Mouse (Mus musculus) forelimb bud, embryonic 11.5 days (tissue): ENCODE results near the gene Srek1ip1.

Experiments used
- DNase-seq: peaks from one replicate; pipeline ENCODE4 v3.0.0-alpha.2; 2012; ENCODE audit warnings: low read depth, low spot score

Srek1ip1 gene

GRCm38 (mm10) chr13:104792184-104792583 is at the start of gene Srek1ip1:
Gene Srek1ip1 (plus strand): TSS chr13:104792484.
- DNase-seq = no peak

DNA sequence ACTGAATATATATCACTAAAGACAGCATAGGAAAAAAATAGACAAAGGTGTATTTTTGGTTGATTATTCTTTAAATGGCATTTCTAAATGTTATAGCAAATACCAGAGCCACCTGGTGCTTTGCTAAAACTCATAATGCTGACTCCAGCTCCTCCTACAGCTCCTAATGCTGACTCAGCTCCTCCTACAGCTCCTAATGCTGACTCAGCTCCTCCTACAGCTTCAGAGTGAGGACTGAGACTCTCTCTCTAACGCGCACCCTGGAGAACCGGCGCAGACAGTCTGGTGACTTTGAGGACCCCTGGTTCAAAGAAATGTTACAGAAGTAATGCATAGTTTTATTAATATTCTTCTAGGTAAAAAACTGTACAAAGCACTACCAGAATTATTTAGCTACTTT is 49.4 kb upstream of the Srek1ip1 start:
- DNase-seq = peak; percentile 83

DNA sequence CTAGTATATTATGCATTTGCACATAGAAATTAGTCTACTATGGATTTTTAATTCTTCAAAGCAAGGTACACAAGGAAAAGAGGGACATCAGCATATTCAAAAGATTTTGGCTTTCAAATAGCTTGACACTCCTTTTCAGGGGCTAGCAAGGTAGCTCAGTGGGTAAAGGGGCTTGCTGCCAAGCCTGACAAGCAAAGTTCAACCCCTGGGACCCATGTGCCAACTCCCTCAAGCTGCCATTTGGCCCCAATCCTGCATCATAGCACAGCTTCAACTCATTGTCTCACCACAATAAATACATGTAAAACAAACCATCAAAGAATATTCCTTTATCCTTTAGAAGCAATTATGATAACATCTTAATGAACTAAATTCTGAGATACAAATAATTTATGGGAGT is 45.3 kb upstream of the Srek1ip1 start:
- no peak for DNase-seq

DNA sequence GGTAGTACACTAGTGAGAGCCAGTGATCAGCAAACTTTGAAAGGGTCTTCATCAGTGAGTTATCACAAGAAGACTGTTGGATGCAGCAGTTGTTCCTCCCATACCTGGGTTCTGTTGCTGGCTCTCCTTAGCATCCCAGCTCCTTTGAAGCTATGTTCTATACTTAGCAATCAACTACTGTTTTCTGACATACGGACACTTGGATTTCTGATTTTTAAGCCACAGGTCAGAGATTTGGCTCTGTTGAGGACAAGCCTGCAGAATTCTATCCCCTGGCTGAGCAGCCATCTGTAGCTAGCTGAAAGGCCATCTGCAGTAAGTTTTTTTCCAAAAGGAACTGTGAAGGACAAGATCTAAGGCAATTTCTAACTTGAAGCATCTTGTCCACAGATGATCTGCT is 32.9 kb upstream of the Srek1ip1 start:
- no peak for DNase-seq

DNA sequence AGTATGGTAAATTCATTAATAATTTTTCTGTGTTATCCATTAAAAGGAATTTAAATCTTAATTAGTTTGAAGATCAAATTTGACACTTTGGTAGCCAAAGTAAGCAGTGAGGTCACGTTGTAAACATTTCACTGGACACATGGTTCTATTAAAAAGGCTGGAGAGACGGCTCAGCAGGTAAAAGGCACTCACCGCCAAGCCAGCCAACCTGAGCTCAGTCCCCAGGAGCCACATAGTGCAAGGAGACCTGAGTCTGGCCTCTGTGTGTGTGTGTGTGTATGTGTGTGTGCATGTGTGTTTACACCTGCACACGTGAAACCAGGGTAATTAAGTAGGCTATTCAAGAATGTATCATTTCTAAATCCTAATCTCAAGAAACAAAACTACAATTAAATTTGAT is 29.9 kb upstream of the Srek1ip1 start:
- no peak for DNase-seq

DNA sequence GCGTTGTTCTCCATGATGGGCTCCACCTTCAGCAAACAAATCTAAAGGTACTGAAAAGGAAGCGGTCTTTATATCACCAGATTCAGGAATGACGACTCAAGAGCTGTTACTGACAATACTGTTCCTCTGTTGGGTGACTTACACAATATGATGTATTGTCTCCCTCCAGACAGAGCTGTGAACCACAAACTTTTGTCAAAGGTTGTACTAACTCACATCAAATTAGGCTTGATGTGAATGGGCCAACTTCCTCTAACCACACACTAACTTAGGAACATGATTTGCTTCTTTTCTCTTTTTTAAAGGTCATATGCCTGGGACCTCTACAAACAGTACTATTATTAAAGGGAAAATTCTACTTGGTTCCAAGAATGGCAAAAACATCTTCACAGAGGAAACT is 29.1 kb upstream of the Srek1ip1 start:
- no peak for DNase-seq

GRCm38 (mm10) chr13:104779104-104779670 is 13.1 kb upstream of the Srek1ip1 start:
- DNase-seq = no peak

GRCm38 (mm10) chr13:104787260-104787659 is 5.0 kb upstream of the Srek1ip1 start:
- DNase-seq = no peak

DNA sequence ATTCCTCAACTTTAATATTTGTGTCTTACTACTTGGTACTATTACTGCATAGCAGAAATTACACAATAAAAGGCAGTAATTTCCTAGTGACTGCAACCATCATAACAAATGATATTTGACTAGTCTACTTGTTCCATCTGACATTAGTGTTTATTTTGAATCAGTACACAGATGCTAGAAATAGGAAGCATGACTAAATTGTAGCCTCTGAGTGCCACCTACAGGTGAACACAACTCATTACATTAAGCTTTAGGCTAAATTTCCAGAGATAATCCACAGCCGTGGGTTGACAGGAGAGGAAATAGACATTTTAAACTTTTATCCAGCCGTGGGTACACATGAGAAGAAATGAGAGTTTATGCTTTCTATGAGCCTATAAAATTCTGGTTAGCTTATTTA is 2.6 kb upstream of the Srek1ip1 start:
- peak; percentile 54 for DNase-seq

GRCm38 (mm10) chr13:104794421-104794820 is 2.1 kb downstream of the Srek1ip1 start:
- DNase-seq = no peak

- DNase-seq = no peak
Measured at GRCm38 (mm10) chr13:104799067-104799466, 6.8 kb downstream of the Srek1ip1 start.

GRCm38 (mm10) chr13:104799566-104800182 is 7.4 kb downstream of the Srek1ip1 start:
- DNase-seq = no peak

DNA sequence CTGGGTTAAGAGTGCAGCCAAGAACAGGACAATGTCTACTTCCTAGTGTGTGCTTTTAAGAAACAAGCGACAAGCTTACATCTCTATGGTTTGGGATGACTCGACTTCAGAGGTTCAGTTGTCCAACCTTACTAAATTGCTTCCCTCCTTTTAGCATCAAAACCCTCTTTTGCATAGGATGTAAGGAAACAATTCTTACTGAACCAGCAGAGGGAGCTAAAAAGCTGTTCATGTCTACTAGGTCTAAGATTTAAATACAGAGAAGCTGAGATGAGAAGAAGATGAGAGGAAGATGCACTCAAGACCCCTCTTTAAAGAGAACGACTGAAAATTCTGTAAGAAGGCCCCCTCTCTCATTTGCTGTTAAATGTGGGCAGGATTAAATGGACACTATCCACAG is 13.4 kb downstream of the Srek1ip1 start:
- DNase-seq = peak; percentile 47

- no peak for DNase-seq
Measured at GRCm38 (mm10) chr13:104816270-104816634, 24.0 kb downstream of the Srek1ip1 start.

DNA sequence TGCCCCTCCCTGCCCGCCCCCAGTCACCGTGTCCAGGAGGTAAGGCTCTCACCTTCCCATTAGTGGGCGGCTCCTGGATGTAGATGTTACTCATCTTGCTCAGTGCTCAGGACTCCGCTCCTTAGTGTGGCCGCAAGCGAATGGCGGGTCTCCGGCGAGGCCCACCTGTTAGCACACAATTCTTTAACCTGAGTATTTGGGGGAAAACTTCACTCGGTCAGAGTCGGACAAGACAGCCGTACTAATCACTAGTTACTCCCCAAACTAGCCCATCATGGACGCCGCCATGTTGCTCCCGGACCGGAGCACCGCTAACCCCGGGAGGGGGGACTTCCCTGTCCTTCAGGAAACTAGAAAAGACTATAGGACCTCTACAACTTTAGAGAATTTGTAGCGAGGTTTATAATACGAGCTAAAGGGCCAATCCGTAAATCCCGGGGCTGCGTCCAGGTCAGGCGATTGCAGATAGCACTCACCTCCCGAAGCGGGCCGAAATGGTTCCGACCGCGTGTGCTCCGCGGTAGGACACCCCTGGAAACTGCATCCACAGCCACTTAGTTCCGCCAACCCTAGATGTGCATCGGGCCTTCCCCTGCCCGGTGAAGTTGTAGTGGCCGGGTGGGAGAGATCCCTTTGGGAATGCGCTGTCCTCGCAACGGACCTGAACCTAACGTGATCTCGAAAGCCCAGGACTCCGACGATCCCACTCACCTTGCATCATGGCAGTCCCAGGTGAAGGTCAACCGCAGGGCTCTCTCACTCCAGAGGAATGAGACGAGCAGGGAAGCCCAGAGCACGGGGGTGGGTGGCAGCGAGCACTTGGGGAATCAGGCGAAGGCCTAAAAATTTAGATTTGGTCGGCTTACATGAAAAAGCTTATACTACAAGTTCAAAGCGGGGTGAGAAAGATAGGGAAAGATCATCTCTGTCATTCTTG is 24.6 kb downstream of the Srek1ip1 start, which contains the start of gene Cwc27:
TSS of gene Cwc27 (minus strand) at position 508 of the 937 bp plus-strand sequence.
- peak; percentile 88 for DNase-seq

DNA sequence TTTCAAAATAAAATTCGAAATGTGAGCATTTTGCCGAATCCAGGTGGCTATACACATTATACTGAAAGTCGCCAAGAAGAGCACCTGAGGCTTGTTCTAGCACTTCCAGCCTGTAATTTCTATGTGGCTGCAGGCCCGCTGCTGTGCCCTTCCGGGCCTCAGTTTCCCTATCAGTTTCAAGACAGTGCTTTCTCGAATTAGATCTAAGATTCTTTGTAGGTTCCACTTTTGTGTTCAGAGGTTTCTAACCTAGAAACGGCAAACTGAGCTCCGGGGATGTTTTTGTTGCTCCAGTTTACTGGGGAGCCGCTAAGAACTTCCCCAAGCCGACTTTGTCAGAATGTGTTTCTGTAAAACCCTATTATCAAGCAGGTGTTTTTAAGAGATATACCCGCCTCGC is 25.4 kb downstream of the Srek1ip1 start:
- DNase-seq = no peak

DNA sequence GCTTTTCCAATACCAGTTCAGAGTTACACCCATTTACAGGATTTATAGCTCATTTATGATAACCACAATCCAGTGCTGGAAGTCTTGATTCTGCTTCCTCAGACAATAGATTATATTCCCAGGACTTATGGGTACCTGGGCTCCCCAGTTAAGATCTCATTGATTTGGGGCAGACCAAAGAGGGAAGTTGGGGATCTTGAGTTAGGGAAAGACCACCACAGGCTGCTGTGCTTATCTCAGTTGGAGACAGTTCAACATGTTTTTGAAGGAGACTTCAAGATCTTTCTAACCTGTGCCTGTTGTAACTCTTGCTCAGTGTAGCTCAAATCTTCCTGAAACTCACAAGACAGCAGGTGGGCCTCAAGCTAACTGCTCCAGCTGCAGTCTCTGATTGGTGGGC is 28.9 kb downstream of the Srek1ip1 start:
- no peak for DNase-seq

DNA sequence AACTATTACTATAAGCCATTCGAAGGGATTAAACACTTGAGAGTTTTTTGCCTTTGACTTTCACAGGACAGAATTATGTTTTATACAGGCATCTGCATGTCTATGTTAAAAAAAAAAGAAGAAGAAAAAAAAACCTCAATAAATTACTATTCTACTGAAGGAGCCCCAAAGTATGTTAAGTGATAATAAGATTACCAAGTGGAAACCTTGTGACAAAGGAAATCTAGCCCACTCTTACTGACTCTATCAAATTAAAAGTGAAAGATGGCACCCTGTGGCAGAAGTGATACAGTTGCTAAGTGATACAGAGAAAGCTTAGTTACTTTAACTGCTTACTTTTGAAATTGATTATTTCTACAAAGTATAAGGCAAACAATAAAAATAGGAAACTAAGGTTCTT is 29.6 kb downstream of the Srek1ip1 start:
- no peak for DNase-seq

DNA sequence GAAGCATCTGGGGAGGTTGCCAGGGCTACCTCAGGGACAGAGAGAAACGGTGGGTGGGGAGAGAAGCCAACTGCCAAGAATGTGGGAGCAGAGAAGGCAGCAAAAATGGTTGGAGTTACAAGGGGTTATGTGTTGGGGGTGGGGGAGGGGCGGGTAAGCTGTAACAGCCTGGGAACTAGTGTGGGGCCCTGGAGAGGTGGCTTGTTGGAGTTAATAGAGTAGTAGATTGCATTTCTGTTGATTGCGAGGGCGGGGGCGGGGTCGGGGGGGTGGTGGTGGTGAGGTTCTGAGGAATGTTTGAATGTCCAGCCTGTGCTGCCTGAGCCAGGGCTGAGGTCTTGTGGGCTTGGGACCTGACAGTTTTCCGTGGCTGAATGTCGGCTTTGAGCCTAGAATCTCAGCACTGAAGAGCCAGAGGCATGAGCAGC is 30.1 kb downstream of the Srek1ip1 start:
- peak; percentile 49 for DNase-seq

- no peak for DNase-seq
Measured at GRCm38 (mm10) chr13:104825470-104825869, 33.2 kb downstream of the Srek1ip1 start.

GRCm38 (mm10) chr13:104832811-104833210 is 40.5 kb downstream of the Srek1ip1 start:
- no peak for DNase-seq

- DNase-seq = no peak
Measured at GRCm38 (mm10) chr13:104837628-104838027, 45.3 kb downstream of the Srek1ip1 start.

DNA sequence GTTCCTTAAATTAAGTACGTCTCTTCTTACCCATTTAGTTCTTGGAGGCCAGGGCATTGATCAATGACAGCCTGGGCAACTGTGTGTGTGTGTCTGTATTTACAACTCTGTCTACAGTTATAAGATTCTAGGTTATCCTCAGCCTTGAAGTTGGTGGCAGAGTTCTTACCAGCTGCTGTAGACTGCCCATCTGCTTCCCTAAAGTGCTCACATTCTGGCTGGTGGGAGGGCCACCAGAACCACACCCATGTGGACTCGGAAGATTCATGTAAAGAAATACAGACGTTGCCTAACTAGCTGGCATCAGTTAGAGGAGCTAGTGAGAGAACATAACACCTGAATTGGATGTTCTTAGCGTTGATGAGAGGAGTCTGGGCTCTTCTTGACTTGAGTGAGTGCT is 49.7 kb downstream of the Srek1ip1 start:
- no peak for DNase-seq
